Mouse (Mus musculus) testis, adult 2 months (tissue): ENCODE results near the gene Jup. TPM values are rescaled to one million over a fixed set of nuclear protein-coding genes. Genes with fewer than 3 reads are reported as not detected.

ENCODE experiments used
- H3K27ac ChIP-seq: fragments of 200-500 bp; 2 replicates; pipeline ENCODE4 v1.5.1; 2012; ENCODE audit warnings: low read depth, low read length; ENCODE audit not compliant: control insufficient read depth, insufficient read depth
- H3K27me3 ChIP-seq: fragments of 200-500 bp; 2 replicates; pipeline ENCODE4 v1.6.1; 2012; ENCODE audit warnings: mild to moderate bottlenecking, low read length, moderate library complexity; ENCODE audit not compliant: control insufficient read depth, insufficient read depth
- H3K36me3 ChIP-seq: fragments of 200-500 bp; 2 replicates; pipeline ENCODE4 v1.6.1; 2012; ENCODE audit warnings: mild to moderate bottlenecking, low read length; ENCODE audit not compliant: control insufficient read depth, insufficient read depth
- H3K4me1 ChIP-seq: fragments of 200-500 bp; 2 replicates; pipeline ENCODE4 v1.6.1; 2012; ENCODE audit warnings: low read length; ENCODE audit not compliant: control insufficient read depth, insufficient read depth
- H3K4me3 ChIP-seq: fragments of 200-500 bp; 2 replicates; pipeline ENCODE4 v1.5.1; 2012; ENCODE audit warnings: low read depth, mild to moderate bottlenecking, low read length, moderate library complexity, mixed read lengths; ENCODE audit not compliant: control insufficient read depth
- CTCF ChIP-seq: fragments of 200-500 bp; IDR thresholded peaks from 2 replicates; pipeline ENCODE4 v1.5.1; 2012; ENCODE audit warnings: low read depth, mild to moderate bottlenecking, inconsistent platforms, low read length, moderate library complexity; ENCODE audit not compliant: control insufficient read depth, insufficient read depth, insufficient replicate concordance
- POLR2A ChIP-seq: fragments of 200-500 bp; IDR thresholded peaks from 2 replicates; pipeline ENCODE4 v1.6.1; 2012; ENCODE audit warnings: low read depth, mild to moderate bottlenecking, inconsistent platforms, low read length, moderate library complexity; ENCODE audit not compliant: control insufficient read depth
- polyA plus RNA-seq: library from polyadenylated mRNA; depleted of rRNA; stranded (reverse); fragments of >200 nt; gene quantifications from 2 replicates; pipeline ENCODE4 v1.2.3, GENCODE M21; 2012

Jup gene
- polyA plus RNA-seq, 1 experiment = 103 TPM

GRCm38 (mm10) chr11:100376746-100377389, 20.7 kb downstream of the Jup start:
- no peaks in the 10 kb centered on the region for H3K36me3 ChIP-seq
- no peak overlapping the region for H3K4me3 ChIP-seq
- H3K4me1 ChIP-seq = 0 out of 2 replicates have a peak, but pooled peaks cover 2% of the 10 kb centered on the region
- no peaks in the 10 kb centered on the region for H3K27me3 ChIP-seq
- TF ChIP-seq POLR2A = no peak
- TF ChIP-seq CTCF = no peak
- no peak overlapping the region for H3K27ac ChIP-seq

GRCm38 (mm10) chr11:100376005-100376404, 21.6 kb downstream of the Jup start:
- TF ChIP-seq CTCF (no peak), POLR2A (no peak)
- no peak overlapping the region for H3K4me3 ChIP-seq
- H3K27ac ChIP-seq = no peak overlapping the region
- 0 out of 2 replicates have a peak, but pooled peaks cover 2% of the 10 kb centered on the region for H3K4me1 ChIP-seq
- no peaks in the 10 kb centered on the region for H3K36me3 ChIP-seq
- H3K27me3 ChIP-seq = no peaks in the 10 kb centered on the region

GRCm38 (mm10) chr11:100375127-100375526, 22.4 kb downstream of the Jup start:
- no peaks in the 10 kb centered on the region for H3K27me3 ChIP-seq
- H3K36me3 ChIP-seq = no peaks in the 10 kb centered on the region
- TF ChIP-seq POLR2A = no peak
- TF ChIP-seq CTCF = no peak
- H3K27ac ChIP-seq = no peak overlapping the region
- H3K4me1 ChIP-seq = 0 out of 2 replicates have a peak, but pooled peaks cover 2% of the 10 kb centered on the region
- no peak overlapping the region for H3K4me3 ChIP-seq

- Histone ChIP-seq H3K36me3 (no peaks in the 10 kb centered on the region), H3K27ac (no peak overlapping the region), H3K4me3 (no peak overlapping the region), H3K27me3 (no peaks in the 10 kb centered on the region), H3K4me1 (no peaks in the 10 kb centered on the region)
- TF ChIP-seq CTCF (no peak), POLR2A (no peak)
Measured at GRCm38 (mm10) chr11:100371981-100372558, 25.5 kb downstream of the Jup start.

- no peaks in the 10 kb centered on the region for H3K27me3 ChIP-seq
- no peak overlapping the region for H3K27ac ChIP-seq
- H3K36me3 ChIP-seq = no peaks in the 10 kb centered on the region
- H3K4me1 ChIP-seq = no peaks in the 10 kb centered on the region
- H3K4me3 ChIP-seq = no peak overlapping the region
- TF ChIP-seq POLR2A (no peak), CTCF (no peak)
Measured at GRCm38 (mm10) chr11:100369822-100370221, 27.7 kb downstream of the Jup start.

GRCm38 (mm10) chr11:100369145-100369544, 28.4 kb downstream of the Jup start:
- no peaks in the 10 kb centered on the region for H3K4me1 ChIP-seq
- no peak overlapping the region for H3K4me3 ChIP-seq
- no peaks in the 10 kb centered on the region for H3K36me3 ChIP-seq
- no peak for TF ChIP-seq POLR2A
- TF ChIP-seq CTCF = no peak
- no peak overlapping the region for H3K27ac ChIP-seq
- H3K27me3 ChIP-seq = no peaks in the 10 kb centered on the region

- TF ChIP-seq POLR2A (no peak), CTCF (peak; percentile 72; the same call in 1 of the 2 replicates)
- no peaks in the 10 kb centered on the region for H3K27me3 ChIP-seq
- peak overlapping the region; percentile 33 for H3K4me3 ChIP-seq
Measured at GRCm38 (mm10) chr11:100362979-100363562, 34.5 kb downstream of the Jup start.

More at GRCm38 (mm10) chr11:100362979-100363562, 34.5 kb downstream of the Jup start:
- Histone ChIP-seq H3K27ac (no peak overlapping the region), H3K36me3 (no peaks in the 10 kb centered on the region), H3K4me1 (peaks cover 10% of the 10 kb centered on the region)
